Mouse (Mus musculus) liver, adult 2 months (tissue): Measurements from ENCODE around the gene Creb5.

ENCODE experiments used
- CTCF ChIP-seq: fragments of 200-500 bp; IDR thresholded peaks from 2 replicates; pipeline ENCODE4 v1.5.1; 2011; ENCODE audit warnings: low read depth, low read length, control low read depth
- POLR2A ChIP-seq: fragments of 200-500 bp; IDR thresholded peaks from 2 replicates; pipeline ENCODE4 v1.6.1; 2011; ENCODE audit warnings: low read length, control low read depth; ENCODE audit not compliant: insufficient read depth; ENCODE audit errors: extremely low read depth

GRCm38 (mm10) chr6:53499621-53500295 is 212.7 kb downstream of the Creb5 start:
- TF ChIP-seq POLR2A = no peak
- no peak for TF ChIP-seq CTCF
